Mouse (Mus musculus) left cerebral cortex, postnatal 10 days (tissue): Measurements from ENCODE around the gene Nxpe4. TPM values are rescaled to one million over a fixed set of nuclear protein-coding genes. Genes with fewer than 3 reads are reported as not detected.
"Not testable (repeated sequence)": the region's sequence is repeated elsewhere in the genome, so short reads cannot be mapped to it uniquely, and the experiment has no call there.

Experiments
- DNase-seq, 2 experiments: peaks; one replicate each; pipeline ENCODE4 v3.0.0; 2021 to 2022; ENCODE audit warnings: low spot score in 2 of 2, mixed read lengths in 1 of 2; ENCODE audit errors: extremely low spot score in 1 of 2
- intact Hi-C: fragments of 180-260 bp; cut with DNase I; formaldehyde crosslinking; loops from one replicate; pipeline ENCODE4 v1.15.1; 2025
- total RNA-seq, 2 experiments: library from RNA; stranded (reverse); gene quantifications; 2 replicates each; pipeline ENCODE4 v1.2.3; 2021

Gene Nxpe4
- 10 to 100 TPM in 1 of 2 experiments, 1 to 10 TPM in 1; 9.9 to 12.2 TPM for total RNA-seq

GRCm38 (mm10) chr9:48161505-48162192 is at the start of gene Nxpe4:
Gene Nxpe4, plus strand, starts transcription at chr9:48162023.
- peak; percentile 85 to 91 for DNase-seq
- intact Hi-C loops = no loop called here

- intact Hi-C loops = no loop called here
- no peak for DNase-seq
Measured at GRCm38 (mm10) chr9:48126815-48127214, 35.0 kb upstream of the Nxpe4 start.

DNA sequence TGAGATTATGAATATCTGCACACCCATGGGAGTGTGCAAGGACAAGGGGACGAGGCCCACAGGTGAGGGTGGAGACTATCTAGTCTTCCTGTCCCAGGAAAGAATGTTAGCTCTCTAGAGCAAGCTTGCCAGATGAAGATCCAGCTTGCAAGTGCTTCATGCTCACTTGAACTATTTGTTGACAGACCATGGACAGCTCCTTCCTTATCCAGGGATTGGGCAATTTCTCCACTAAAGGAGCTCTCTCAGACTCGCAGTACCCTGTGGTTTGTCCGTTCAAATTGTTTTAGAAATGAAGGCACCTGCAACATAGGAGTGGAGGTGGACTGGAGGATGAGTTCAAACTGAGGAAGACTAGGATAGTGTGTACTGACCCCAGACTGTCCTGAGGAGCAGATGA is 24.3 kb upstream of the Nxpe4 start:
- intact Hi-C loops = no loop called here
- DNase-seq = no peak

DNA sequence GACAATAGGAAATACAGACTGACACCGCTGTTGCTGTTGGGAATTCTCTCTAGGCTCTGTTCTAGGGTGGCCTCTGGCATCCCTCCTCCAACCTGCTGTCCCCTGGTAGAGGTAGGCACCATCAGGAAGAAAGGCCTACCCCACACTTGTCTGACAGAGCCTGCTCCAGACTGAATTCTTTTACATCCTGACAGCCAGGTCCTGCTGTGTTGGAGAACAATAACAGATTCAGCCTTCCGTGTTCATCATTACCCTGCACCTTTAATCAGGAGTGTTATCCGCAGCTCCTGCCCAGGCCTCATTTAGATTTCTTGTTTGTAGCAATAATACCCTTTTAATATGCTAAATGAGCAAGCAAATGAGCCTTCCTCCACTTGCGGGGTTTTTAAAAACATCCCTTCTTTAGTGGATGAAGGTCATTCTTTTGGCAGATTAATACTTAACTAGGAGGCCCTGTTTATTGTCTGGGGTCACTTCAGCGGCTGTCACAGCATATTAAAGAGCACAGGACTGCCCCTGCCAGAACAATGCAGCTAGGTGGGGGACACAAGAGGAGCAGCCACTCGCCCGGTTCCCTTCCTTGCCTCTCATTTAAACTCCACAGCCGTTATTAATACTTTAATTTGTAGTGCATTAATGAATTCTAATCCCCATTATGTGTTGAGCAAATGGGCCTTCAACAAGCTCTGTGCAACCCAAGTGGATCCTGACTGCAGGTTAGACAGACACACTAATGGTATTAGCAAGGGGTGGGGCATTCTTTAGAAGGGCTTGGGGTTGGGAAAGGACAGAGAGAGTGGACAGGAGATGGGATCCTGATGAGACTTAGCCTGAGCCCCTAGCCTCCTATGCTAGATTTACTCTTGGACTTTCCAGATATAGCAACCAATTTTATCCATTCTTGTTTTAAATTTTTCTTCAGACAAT is 21.1 kb upstream of the Nxpe4 start:
- intact Hi-C loops = no loop called here

GRCm38 (mm10) chr9:48142646-48143045 is 19.2 kb upstream of the Nxpe4 start:
- intact Hi-C loops = no loop called here
- DNase-seq = no peak

More for the DNA sequence above, 21.1 kb upstream of the Nxpe4 start:
- no peak for DNase-seq

DNA sequence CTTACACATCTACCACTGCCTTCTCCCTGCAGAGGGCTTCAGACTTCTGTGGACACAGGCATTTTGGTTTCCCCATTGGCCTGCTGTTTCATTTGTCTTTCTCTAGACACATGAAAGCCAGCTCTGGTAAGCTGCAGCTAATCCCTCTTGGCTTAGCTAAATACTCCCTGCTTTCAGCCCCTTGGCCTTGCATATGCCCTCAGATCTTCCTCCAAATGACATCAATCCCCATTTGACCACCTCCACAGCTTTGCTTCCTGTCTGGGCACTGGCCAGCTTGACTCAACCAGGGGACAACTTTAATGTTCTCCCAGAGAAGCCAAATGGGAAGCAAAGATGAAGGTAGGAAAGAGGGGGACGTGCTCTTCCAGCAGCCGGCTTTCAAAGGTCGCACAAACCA is 15.1 kb upstream of the Nxpe4 start:
- DNase-seq = no peak
- intact Hi-C loops = no loop called here

DNA sequence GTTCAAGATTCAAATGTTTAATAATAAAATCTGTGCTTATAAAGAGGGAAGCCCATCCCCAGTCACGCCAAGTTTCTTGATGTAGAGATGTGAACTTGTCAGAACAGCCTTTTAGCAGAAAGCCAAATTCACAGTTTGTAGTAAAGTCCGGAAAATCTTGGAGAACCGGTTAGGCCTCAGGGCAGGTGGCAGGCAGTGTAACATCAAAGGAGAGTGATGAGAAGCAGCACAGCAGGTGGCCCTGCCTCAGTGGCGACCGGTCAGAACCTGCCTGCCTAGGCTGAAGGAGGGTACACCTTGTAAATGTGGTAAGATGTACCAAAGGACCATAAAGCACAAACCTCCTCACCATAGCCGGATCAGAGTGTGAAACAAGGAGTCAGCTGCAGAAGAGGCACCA is 4.7 kb downstream of the Nxpe4 start:
- DNase-seq, intact Hi-C loops: not testable (repeated sequence)

- DNase-seq = no peak
- intact Hi-C loops = no loop called here
Measured at GRCm38 (mm10) chr9:48176764-48177163, 14.9 kb downstream of the Nxpe4 start.

DNA sequence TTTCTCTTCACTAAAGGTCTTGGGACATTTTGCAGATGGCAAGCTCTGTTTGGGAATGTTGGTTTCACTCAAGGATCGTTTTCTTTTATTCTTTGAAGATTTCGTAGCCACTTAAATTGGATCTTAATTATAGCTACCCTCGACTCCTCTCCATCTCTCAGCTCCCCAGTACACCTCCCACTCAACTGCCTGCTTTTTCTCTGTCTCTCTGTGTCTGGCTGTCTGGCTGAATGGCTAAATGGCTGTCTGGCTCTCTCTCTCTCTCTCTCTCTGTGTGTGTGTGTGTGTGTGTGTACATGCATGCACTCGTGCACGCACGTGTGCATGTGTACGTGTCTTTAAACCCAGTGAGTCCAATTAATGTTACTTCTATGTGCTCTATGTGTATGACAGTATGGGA is 19.5 kb downstream of the Nxpe4 start:
- no peak for DNase-seq
- intact Hi-C loops = no loop called here

GRCm38 (mm10) chr9:48182718-48183414 is 21.0 kb downstream of the Nxpe4 start:
- intact Hi-C loops = no loop called here
- DNase-seq = no peak

GRCm38 (mm10) chr9:48184319-48184718 is 22.5 kb downstream of the Nxpe4 start:
- peak; percentile 33 to 48 for DNase-seq
- intact Hi-C loops = no loop called here

GRCm38 (mm10) chr9:48188854-48189253 is 27.0 kb downstream of the Nxpe4 start:
- no peak for DNase-seq
- intact Hi-C loops = no loop called here

GRCm38 (mm10) chr9:48197458-48197884 is 35.6 kb downstream of the Nxpe4 start:
- intact Hi-C loops = no loop called here
- no peak for DNase-seq

GRCm38 (mm10) chr9:48210970-48211369 is 49.1 kb downstream of the Nxpe4 start:
- intact Hi-C loops = no loop called here

GRCm38 (mm10) chr9:48211912-48212311 is 50.1 kb downstream of the Nxpe4 start:
- intact Hi-C loops = no loop called here
- DNase-seq = no peak

More at GRCm38 (mm10) chr9:48210970-48211369, 49.1 kb downstream of the Nxpe4 start:
- no peak for DNase-seq

DNA sequence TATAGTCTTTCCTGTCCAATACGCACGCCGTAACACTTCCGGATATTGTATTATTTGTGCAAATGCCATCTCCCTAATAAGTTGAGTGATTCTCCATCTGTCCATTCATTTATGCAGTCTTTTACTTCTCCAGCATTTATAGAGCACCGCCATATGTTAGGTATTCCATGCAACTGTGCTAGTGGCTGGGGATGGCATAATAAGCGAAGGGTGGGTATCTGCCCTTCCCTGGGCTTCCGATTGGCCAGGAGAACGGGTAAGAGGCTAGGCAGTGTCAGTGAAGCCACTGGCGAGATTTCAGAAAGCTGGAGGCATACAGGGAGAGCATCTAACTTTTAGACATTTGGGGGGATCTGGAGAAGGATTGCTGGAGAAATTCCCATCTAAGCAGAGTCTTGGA is 52.9 kb downstream of the Nxpe4 start:
- intact Hi-C loops = no loop called here
- DNase-seq = no peak

DNA sequence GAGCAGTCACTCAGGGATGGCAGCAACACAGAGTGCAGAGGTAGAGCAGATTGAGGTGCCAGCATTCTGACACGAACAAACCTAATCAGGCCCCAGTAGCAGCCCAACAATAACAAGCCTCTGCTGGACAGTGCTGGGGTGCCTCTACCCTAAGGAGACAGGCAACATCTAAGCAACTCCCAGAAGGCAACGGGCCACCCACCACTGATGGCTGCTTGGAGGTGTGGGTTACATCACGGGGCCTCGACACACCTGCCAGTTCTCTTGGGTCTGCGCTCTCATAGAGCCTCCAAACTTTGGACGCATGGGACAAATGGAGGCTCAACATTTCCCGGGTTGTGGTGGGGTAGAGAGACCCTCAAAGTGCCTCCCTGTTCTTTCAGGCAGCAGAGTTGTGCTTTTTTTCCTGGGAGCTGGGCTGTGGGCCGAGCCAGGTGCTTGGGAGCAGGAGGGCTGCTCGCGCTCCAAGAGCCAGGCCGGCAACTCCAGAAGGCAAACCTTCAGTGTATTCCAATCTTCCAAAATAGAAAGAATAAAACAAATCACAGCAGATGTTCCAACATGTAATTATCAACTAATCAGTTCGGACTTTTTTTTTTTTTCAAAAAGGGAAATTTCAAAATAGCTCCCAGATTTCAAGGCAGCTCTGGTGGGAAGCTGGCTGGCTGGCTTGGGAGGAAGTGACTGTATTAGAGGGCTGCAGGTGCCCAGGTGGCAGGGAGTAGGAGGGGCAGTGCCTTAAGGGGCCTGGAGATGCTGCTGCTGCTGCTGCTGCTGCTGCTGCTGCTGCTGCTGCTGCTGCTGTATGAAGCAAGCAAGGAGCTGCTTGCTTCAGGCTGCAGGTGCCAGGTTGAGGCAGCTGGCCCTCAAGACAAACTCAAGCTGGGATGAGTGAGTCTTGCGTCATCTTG is 54.5 kb downstream of the Nxpe4 start:
- intact Hi-C loops = no loop called here
- no peak for DNase-seq

GRCm38 (mm10) chr9:48230706-48231105 is 68.9 kb downstream of the Nxpe4 start:
- intact Hi-C loops = no loop called here

More at GRCm38 (mm10) chr9:48230706-48231105, 68.9 kb downstream of the Nxpe4 start:
- DNase-seq = no peak
